In genomic region chr15:84073911-84074704, GRCm38 (mm10) we compare ENCODE assay signal across 9 mouse cellular contexts. TPM values are rescaled to one million over a fixed set of nuclear protein-coding genes. Genes with fewer than 3 reads are reported as not detected.
A peak's percentile ranks its signal among the peaks of the same experiment; 100 is the strongest.
DNase-seq lines count a peak whose midpoint lies in the region; ATAC-seq and TF ChIP-seq lines count a peak whose summit lies in the region.
"Had no signal": no experiment of that assay in that cellular context is flagged by ENCODE, and none has a peak within 500 bp of the region (broad histone marks: within the 10 kb centered on the region; RNA-seq: fewer than 3 reads in every experiment).

No protein-coding gene starts in this region.

- H3K36me3 ChIP-seq in heart, embryonic 12.5 days: no peaks in the 10 kb centered on the region
- no peaks in the 10 kb centered on the region for H3K36me3 ChIP-seq in stomach, embryonic 15.5 days
- H3K36me3 ChIP-seq: liver, embryonic 15.5 days had no signal

- no peak for TF ChIP-seq POLR2A in cortical plate, adult 2 months (IDR thresholded peaks at IDR 0.05; ENCODE audit: extremely low read depth, insufficient read depth, low read length)

- no peak for ATAC-seq in heart, embryonic 12.5 days (ENCODE audit: insufficient number of reproducible peaks, low FRiP score)
- ATAC-seq in stomach, embryonic 15.5 days (ENCODE audit: insufficient read depth, low FRiP score, low read depth): 0 out of 2 replicates have a peak, but pooled peaks have one; percentile 19

- no peak overlapping the region for H3K9ac ChIP-seq in heart, embryonic 12.5 days
- no peak overlapping the region for H3K9ac ChIP-seq in stomach, embryonic 15.5 days
- H3K9ac ChIP-seq: liver, embryonic 15.5 days had no signal

- H3K4me1 ChIP-seq in cortical plate, adult 2 months (ENCODE audit: control insufficient read depth, insufficient read depth, low read length): peaks cover 4% of the 10 kb centered on the region
- H3K4me1 ChIP-seq in heart, embryonic 12.5 days (replicated peaks): 0 out of 2 replicates have a peak, but pooled peaks cover 5% of the 10 kb centered on the region
- H3K4me1 ChIP-seq in stomach, embryonic 15.5 days: peaks cover 5% of the 10 kb centered on the region; the same call in 1 of the 2 replicates
- H3K4me1 ChIP-seq: liver, embryonic 15.5 days had no signal

- peaks cover 83% of the 10 kb centered on the region for H3K27me3 ChIP-seq in heart, embryonic 12.5 days (replicated peaks)
- peaks cover 21% of the 10 kb centered on the region; the same call in 1 of the 2 replicates for H3K27me3 ChIP-seq in stomach, embryonic 15.5 days (replicated peaks)

- H3K4me3 ChIP-seq in cortical plate, adult 2 months (ENCODE audit: insufficient read depth, low read length): no peak overlapping the region
- no peak overlapping the region for H3K4me3 ChIP-seq in heart, embryonic 12.5 days
- no peak overlapping the region for H3K4me3 ChIP-seq in stomach, embryonic 15.5 days (replicated peaks)
- H3K4me3 ChIP-seq: liver, embryonic 15.5 days had no signal

- H3K27ac ChIP-seq in cortical plate, adult 2 months (ENCODE audit: insufficient read depth, low read length): no peak overlapping the region
- no peak overlapping the region for H3K27ac ChIP-seq in heart, embryonic 12.5 days (ENCODE audit: poor library complexity, severe bottlenecking)
- no peak overlapping the region for H3K27ac ChIP-seq in stomach, embryonic 15.5 days
- H3K27ac ChIP-seq: liver, embryonic 15.5 days had no signal

- peak; percentile 88 for TF ChIP-seq CTCF in cortical plate, adult 2 months (IDR thresholded peaks at IDR 0.05; ENCODE audit: extremely low read depth, insufficient read depth, low read length)

- peak overlapping the region; percentile 31; the same call in 1 of the 2 replicates for H3K4me2 ChIP-seq in heart, embryonic 12.5 days
- peak overlapping the region; percentile 30; the same call in 1 of the 2 replicates for H3K4me2 ChIP-seq in stomach, embryonic 15.5 days
- H3K4me2 ChIP-seq: liver, embryonic 15.5 days had no signal

- DNase-seq in gastrocnemius, adult 18-20 months (ENCODE audit: low spot score): peak; percentile 57
- DNase-seq in gastrocnemius, postnatal 25 days: no peak
- DNase-seq in WW6 (ENCODE audit: low read depth, low spot score): peak; percentile 53
- DNase-seq in layer of hippocampus, postnatal 14 days (ENCODE audit: low spot score in 2 of 2): peak; percentile 64 to 68
- DNase-seq in mesoderm, embryonic 11.5 days (ENCODE audit: low read depth, low spot score): peak; percentile 83

- no peaks in the 10 kb centered on the region for H3K9me3 ChIP-seq in heart, embryonic 12.5 days (replicated peaks)
- no peaks in the 10 kb centered on the region for H3K9me3 ChIP-seq in stomach, embryonic 15.5 days
- H3K9me3 ChIP-seq: liver, embryonic 15.5 days had no signal

- WGBS in heart, embryonic 12.5 days: 8% methylated on average over 15 of the region's 15 CpGs
- WGBS in stomach, embryonic 15.5 days: 10% methylated on average over 13 of the region's 15 CpGs

RNA-seq across cellular contexts. Expression of gene Efcab6, which starts 8.9 kb away (rescaled TPM):
- total RNA-seq in gastrocnemius, adult 18-20 months (2021): 1 to 10 TPM; 5.0 to 6.7 TPM
- 1 to 10 TPM; 3.3 to 5.1 TPM for total RNA-seq in gastrocnemius, postnatal 25 days (2021)
- 10.9 and 11.0 TPM in 2 replicates for polyA plus RNA-seq in cortical plate, adult 2 months (2012; rRNA removed)
- 0.15 TPM in 1 of 2 replicates, not detected in the other for polyA plus RNA-seq in heart, embryonic 12.5 days (2016; fragmentation: Nextera tagmentation; extraction: Ambion mirVana)
- total RNA-seq in layer of hippocampus, postnatal 14 days (2021): 1 to 10 TPM; 4.4 to 5.7 TPM
- polyA plus RNA-seq in stomach, embryonic 15.5 days (2015; fragmentation: Nextera tagmentation; extraction: Ambion mirVana): 0.19 and 0.31 TPM in 2 replicates
- polyA plus RNA-seq: liver, embryonic 15.5 days had no signal

RNA-seq across cellular contexts. Expression of gene Sult4a1, which starts 31.4 kb away (rescaled TPM):
- not detected for total RNA-seq in gastrocnemius, adult 18-20 months (2021)
- not detected for total RNA-seq in gastrocnemius, postnatal 25 days (2021)
- polyA plus RNA-seq in cortical plate, adult 2 months (2012; rRNA removed): 440 and 441 TPM in 2 replicates
- 0.60 and 0.80 TPM in 2 replicates for polyA plus RNA-seq in heart, embryonic 12.5 days (2016; fragmentation: Nextera tagmentation; extraction: Ambion mirVana)
- total RNA-seq in layer of hippocampus, postnatal 14 days (2021): 100 to 1,000 TPM; 339 to 348 TPM
- polyA plus RNA-seq in stomach, embryonic 15.5 days (2015; fragmentation: Nextera tagmentation; extraction: Ambion mirVana): 4.9 and 5.0 TPM in 2 replicates

RNA-seq across cellular contexts. Expression of gene Pnpla5, which starts 48.9 kb away (rescaled TPM):
- total RNA-seq in gastrocnemius, adult 18-20 months (2021): under 1 TPM in 1 of 2 experiments, not detected in 1; 0.14 TPM
- not detected for total RNA-seq in gastrocnemius, postnatal 25 days (2021)
- polyA plus RNA-seq in cortical plate, adult 2 months (2012; rRNA removed): not detected in 2 replicates
- not detected in 2 replicates for polyA plus RNA-seq in heart, embryonic 12.5 days (2016; fragmentation: Nextera tagmentation; extraction: Ambion mirVana)
- not detected for total RNA-seq in layer of hippocampus, postnatal 14 days (2021)
- polyA plus RNA-seq in stomach, embryonic 15.5 days (2015; fragmentation: Nextera tagmentation; extraction: Ambion mirVana): not detected in 2 replicates
- polyA plus RNA-seq: liver, embryonic 15.5 days had no signal

Comparison
In these comparisons a context has a peak if more than half of its experiments do, and no peak if none do; other contexts are left out.
1. RNA of gene Sult4a1, which starts 31.4 kb away (total RNA-seq): 339 to 348 TPM in layer of hippocampus, postnatal 14 days; not detected in gastrocnemius, adult 18-20 months and not detected in gastrocnemius, postnatal 25 days; every median in the first group is over 100 times any median in the second.